Mouse (Mus musculus): ENCODE data around the gene Tarbp1.
A peak's percentile ranks its signal among the peaks of the same experiment; 100 is the strongest.

Gene Tarbp1

GRCm38 (mm10) chr8:126510866-126511265 lies 36.0 kb upstream of the Tarbp1 start:
- no peak overlapping the region for H3K4me3 ChIP-seq (replicated peaks; ENCODE audit: low read length)
- no peak for TF ChIP-seq CTCF (conservative IDR thresholded peaks at IDR 0.05; ENCODE audit: low read length)
- TF ChIP-seq NANOG (IDR thresholded peaks at IDR 0.05; ENCODE audit: borderline replicate concordance, low read length) = no peak
- TF ChIP-seq POU5F1 (IDR thresholded peaks at IDR 0.05; ENCODE audit: borderline replicate concordance, low read length) = no peak
- peaks cover 6% of the 10 kb centered on the region for H3K4me1 ChIP-seq (replicated peaks; ENCODE audit: low read depth, low read length)
- H3K9me3 ChIP-seq (ENCODE audit: low read length) = no peaks in the 10 kb centered on the region
- no peaks in the 10 kb centered on the region for H3K36me3 ChIP-seq (ENCODE audit: insufficient read depth, low read length)
- peaks cover 6% of the 10 kb centered on the region; the same call in 1 of the 2 replicates for H3K27me3 ChIP-seq (ENCODE audit: insufficient read depth, low read length)

DNA sequence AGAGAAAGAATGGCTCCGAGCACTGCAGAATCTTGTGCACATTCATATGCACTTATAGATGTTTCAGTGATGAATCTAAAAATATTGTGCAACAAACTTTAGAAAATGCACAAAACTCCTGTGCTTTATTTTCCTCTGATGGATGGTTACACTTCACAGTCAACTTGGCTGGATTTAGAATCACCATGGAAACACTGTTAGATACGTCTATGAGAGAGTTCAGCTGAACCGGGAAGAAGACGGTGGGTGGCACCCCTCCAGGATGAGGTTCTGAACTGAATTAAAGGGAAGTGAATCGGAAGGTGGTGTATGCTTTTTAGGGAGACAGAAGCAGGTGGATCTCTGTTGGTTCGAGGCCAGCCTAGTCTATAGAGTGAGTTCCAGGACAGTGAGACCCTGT lies 34.8 kb upstream of the Tarbp1 start:
- Histone ChIP-seq H3K9me3 (ENCODE audit: low read length) (peaks cover 10% of the 10 kb centered on the region), H3K27me3 (ENCODE audit: insufficient read depth, low read length) (no peaks in the 10 kb centered on the region; the same call in 1 of the 2 replicates), H3K4me1 (replicated peaks; ENCODE audit: low read depth, low read length) (peaks cover 6% of the 10 kb centered on the region), H3K4me3 (replicated peaks; ENCODE audit: low read length) (no peak overlapping the region), H3K36me3 (ENCODE audit: insufficient read depth, low read length) (no peaks in the 10 kb centered on the region)
- TF ChIP-seq POU5F1 (IDR thresholded peaks at IDR 0.05; ENCODE audit: borderline replicate concordance, low read length) (no peak), CTCF (conservative IDR thresholded peaks at IDR 0.05; ENCODE audit: low read length) (no peak), NANOG (IDR thresholded peaks at IDR 0.05; ENCODE audit: borderline replicate concordance, low read length) (no peak)

GRCm38 (mm10) chr8:126508871-126509586 lies 34.2 kb upstream of the Tarbp1 start:
- H3K27me3 ChIP-seq (ENCODE audit: insufficient read depth, low read length) = no peaks in the 10 kb centered on the region
- H3K4me1 ChIP-seq (replicated peaks; ENCODE audit: low read depth, low read length) = peaks cover 6% of the 10 kb centered on the region
- peaks cover 10% of the 10 kb centered on the region for H3K9me3 ChIP-seq (ENCODE audit: low read length)
- no peak for TF ChIP-seq NANOG (IDR thresholded peaks at IDR 0.05; ENCODE audit: borderline replicate concordance, low read length)
- peak; percentile 37; the same call in 1 of the 2 replicates for TF ChIP-seq CTCF (conservative IDR thresholded peaks at IDR 0.05; ENCODE audit: low read length)
- TF ChIP-seq POU5F1 (IDR thresholded peaks at IDR 0.05; ENCODE audit: borderline replicate concordance, low read length) = no peak
- H3K4me3 ChIP-seq (replicated peaks; ENCODE audit: low read length) = no peak overlapping the region
- H3K36me3 ChIP-seq (ENCODE audit: insufficient read depth, low read length) = no peaks in the 10 kb centered on the region

DNA sequence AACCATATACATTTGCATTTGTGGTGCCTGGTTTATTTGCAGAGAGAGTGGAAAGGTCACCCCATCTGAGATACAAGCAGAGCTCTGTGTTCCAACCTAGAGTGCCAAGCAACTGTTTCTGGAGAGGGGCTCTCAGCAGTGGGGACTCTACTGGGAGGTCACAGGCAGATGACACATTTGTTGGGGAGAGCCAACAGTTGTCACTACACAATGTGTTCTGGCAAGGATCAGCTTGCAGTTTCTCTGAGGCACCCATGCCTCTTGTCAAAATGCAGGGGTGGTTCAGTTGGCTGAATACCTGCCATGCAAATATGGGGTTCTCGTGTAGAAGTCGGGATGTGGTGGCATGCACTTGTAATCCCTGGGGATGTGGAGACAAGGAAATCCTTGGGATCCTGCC lies 33.4 kb upstream of the Tarbp1 start:
- H3K4me3 ChIP-seq (replicated peaks; ENCODE audit: low read length) = no peak overlapping the region
- no peaks in the 10 kb centered on the region for H3K27me3 ChIP-seq (ENCODE audit: insufficient read depth, low read length)
- H3K36me3 ChIP-seq (ENCODE audit: insufficient read depth, low read length) = no peaks in the 10 kb centered on the region
- peaks cover 10% of the 10 kb centered on the region for H3K9me3 ChIP-seq (ENCODE audit: low read length)
- H3K4me1 ChIP-seq (replicated peaks; ENCODE audit: low read depth, low read length) = peaks cover 6% of the 10 kb centered on the region
- TF ChIP-seq CTCF (conservative IDR thresholded peaks at IDR 0.05; ENCODE audit: low read length) (no peak), NANOG (IDR thresholded peaks at IDR 0.05; ENCODE audit: borderline replicate concordance, low read length) (no peak), POU5F1 (IDR thresholded peaks at IDR 0.05; ENCODE audit: borderline replicate concordance, low read length) (no peak)

DNA sequence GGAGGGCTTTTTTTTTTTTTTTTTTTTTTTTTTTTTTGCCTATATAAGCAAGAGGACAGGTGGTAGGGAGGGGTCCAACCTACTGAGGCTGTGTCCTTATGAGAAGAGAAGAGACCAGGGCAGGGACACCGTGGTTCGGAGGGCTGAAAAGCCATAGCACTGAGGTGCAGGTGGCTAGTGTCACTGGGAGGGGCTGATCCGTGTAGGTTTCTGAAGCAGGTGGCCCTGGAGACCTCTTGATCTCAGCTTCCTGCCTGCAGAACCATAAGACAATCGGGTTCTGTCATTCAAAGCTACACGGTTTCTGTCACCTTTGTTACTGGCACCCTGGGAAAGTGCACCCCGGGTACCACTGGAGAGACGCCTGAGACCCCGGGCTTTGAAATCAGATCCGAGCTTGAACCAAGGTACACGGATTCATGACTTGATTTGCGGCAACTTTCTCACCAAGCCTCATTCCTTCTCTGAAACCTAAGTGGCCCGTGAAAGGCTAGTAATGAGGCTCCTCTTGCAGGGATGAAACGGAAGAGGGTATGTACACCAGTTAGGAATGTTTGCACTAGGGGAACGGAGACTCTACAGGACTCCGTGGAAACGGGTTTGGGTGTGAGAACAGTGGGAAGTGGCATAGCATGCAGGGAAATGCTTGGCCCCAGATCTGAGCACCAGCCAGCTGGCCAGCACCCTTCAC lies 29.8 kb upstream of the Tarbp1 start:
- TF ChIP-seq NANOG (IDR thresholded peaks at IDR 0.05; ENCODE audit: borderline replicate concordance, low read length) = no peak
- no peak for TF ChIP-seq POU5F1 (IDR thresholded peaks at IDR 0.05; ENCODE audit: borderline replicate concordance, low read length)
- TF ChIP-seq CTCF (conservative IDR thresholded peaks at IDR 0.05; ENCODE audit: low read length) = no peak
- H3K4me3 ChIP-seq (replicated peaks; ENCODE audit: low read length) = no peak overlapping the region
- H3K4me1 ChIP-seq (replicated peaks; ENCODE audit: low read depth, low read length) = peaks cover 6% of the 10 kb centered on the region
- H3K27me3 ChIP-seq (ENCODE audit: insufficient read depth, low read length) = peaks cover 16% of the 10 kb centered on the region
- H3K36me3 ChIP-seq (ENCODE audit: insufficient read depth, low read length) = no peaks in the 10 kb centered on the region
- H3K9me3 ChIP-seq (ENCODE audit: low read length) = peaks cover 10% of the 10 kb centered on the region

- Histone ChIP-seq H3K4me3 (replicated peaks; ENCODE audit: low read length) (no peak overlapping the region), H3K27me3 (ENCODE audit: insufficient read depth, low read length) (peaks cover 34% of the 10 kb centered on the region), H3K4me1 (replicated peaks; ENCODE audit: low read depth, low read length) (peaks cover 13% of the 10 kb centered on the region), H3K36me3 (ENCODE audit: insufficient read depth, low read length) (no peaks in the 10 kb centered on the region), H3K9me3 (ENCODE audit: low read length) (peaks cover 10% of the 10 kb centered on the region)
- TF ChIP-seq NANOG (IDR thresholded peaks at IDR 0.05; ENCODE audit: borderline replicate concordance, low read length) = no peak
- no peak for TF ChIP-seq POU5F1 (IDR thresholded peaks at IDR 0.05; ENCODE audit: borderline replicate concordance, low read length)
- TF ChIP-seq CTCF (conservative IDR thresholded peaks at IDR 0.05; ENCODE audit: low read length) = no peak
Observed at GRCm38 (mm10) chr8:126502722-126503121, 27.9 kb upstream of the Tarbp1 start.

GRCm38 (mm10) chr8:126499371-126499770 lies 24.5 kb upstream of the Tarbp1 start:
- H3K36me3 ChIP-seq (ENCODE audit: insufficient read depth, low read length) = no peaks in the 10 kb centered on the region
- H3K4me1 ChIP-seq (replicated peaks; ENCODE audit: low read depth, low read length) = peaks cover 24% of the 10 kb centered on the region
- no peaks in the 10 kb centered on the region for H3K9me3 ChIP-seq (ENCODE audit: low read length)
- TF ChIP-seq CTCF (conservative IDR thresholded peaks at IDR 0.05; ENCODE audit: low read length) (no peak), POU5F1 (IDR thresholded peaks at IDR 0.05; ENCODE audit: borderline replicate concordance, low read length) (no peak), NANOG (IDR thresholded peaks at IDR 0.05; ENCODE audit: borderline replicate concordance, low read length) (no peak)
- no peak overlapping the region for H3K4me3 ChIP-seq (replicated peaks; ENCODE audit: low read length)
- H3K27me3 ChIP-seq (ENCODE audit: insufficient read depth, low read length) = peaks cover 34% of the 10 kb centered on the region

GRCm38 (mm10) chr8:126498465-126498864 lies 23.6 kb upstream of the Tarbp1 start:
- Histone ChIP-seq H3K9me3 (ENCODE audit: low read length) (no peaks in the 10 kb centered on the region), H3K27me3 (ENCODE audit: insufficient read depth, low read length) (peaks cover 34% of the 10 kb centered on the region), H3K4me1 (replicated peaks; ENCODE audit: low read depth, low read length) (peaks cover 31% of the 10 kb centered on the region), H3K36me3 (ENCODE audit: insufficient read depth, low read length) (no peaks in the 10 kb centered on the region), H3K4me3 (replicated peaks; ENCODE audit: low read length) (no peak overlapping the region)
- TF ChIP-seq NANOG (IDR thresholded peaks at IDR 0.05; ENCODE audit: borderline replicate concordance, low read length) = no peak
- TF ChIP-seq POU5F1 (IDR thresholded peaks at IDR 0.05; ENCODE audit: borderline replicate concordance, low read length) = no peak
- TF ChIP-seq CTCF (conservative IDR thresholded peaks at IDR 0.05; ENCODE audit: low read length) = no peak

All from E14TG2a.4 (cell line).